Mouse (Mus musculus) liver, embryonic 12.5 days (tissue): ENCODE data around the gene Togaram2. TPM values are rescaled to one million over a fixed set of nuclear protein-coding genes. Genes with fewer than 3 reads are reported as not detected.

Source experiments
- polyA plus RNA-seq: library from polyadenylated mRNA; unstranded; fragments of >200 nt; fragmentation: Nextera tagmentation; extraction: Ambion mirVana; gene quantifications from 2 replicates; pipeline ENCODE4 v1.2.1, GENCODE M21; 2016

The Togaram2 gene
- polyA plus RNA-seq, 1 experiment from 2014 or later, result 0.07 TPM

Other genes with a start within 250 kb of the Togaram2 start
- gene Gm4707, start 213.3 kb upstream of the Togaram2 start, polyA plus RNA-seq, result 1.7 and 2.8 TPM in 2 replicates
- 49.4 and 50.1 TPM in 2 replicates for gene Smchd1, start 197.9 kb upstream of the Togaram2 start, polyA plus RNA-seq
- 37.7 and 39.0 TPM in 2 replicates for gene Ndc80, start 146.4 kb upstream of the Togaram2 start, polyA plus RNA-seq
- gene Spdya, start 121.2 kb upstream of the Togaram2 start, polyA plus RNA-seq, result 0.21 and 0.37 TPM in 2 replicates
- 86.3 and 88.7 TPM in 2 replicates for gene Wdr43, start 57.4 kb upstream of the Togaram2 start, polyA plus RNA-seq
- gene Pcare, start 79.6 kb downstream of the Togaram2 start, polyA plus RNA-seq, result 0.02 TPM in 1 of 2 replicates, not detected in the other
- 0.35 and 0.87 TPM in 2 replicates for gene Clip4, start 95.2 kb downstream of the Togaram2 start, polyA plus RNA-seq